Mouse (Mus musculus): ENCODE measurements at regions not wholly inside any gene's neighbourhood (a gene's known extent, or its start where the extent isn't known, plus 50 kb on each side); places are given as distances from the start of the nearest gene placed in this dataset.
A peak's percentile ranks its signal among the peaks of the same experiment; 100 is the strongest.

DNA sequence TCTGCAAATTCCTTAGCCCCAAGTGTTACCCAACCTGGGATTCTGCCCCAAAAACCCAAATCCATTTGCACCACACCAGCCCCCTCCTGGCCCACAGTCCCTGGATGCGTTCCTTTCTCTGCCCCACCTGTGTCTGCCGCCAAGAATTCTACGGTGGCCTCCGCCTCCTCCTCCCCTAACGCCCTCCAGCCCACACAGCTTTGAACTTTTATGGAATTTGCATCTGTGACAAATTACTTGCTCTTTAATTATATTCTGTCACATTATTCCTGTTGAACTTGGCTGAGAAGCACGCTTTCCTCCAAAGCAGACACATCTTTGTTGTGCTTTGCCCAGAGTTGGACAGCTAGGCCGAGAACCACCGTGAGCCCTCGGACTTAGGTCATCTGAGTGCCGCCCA is 131.8 kb upstream of the Cops8 start:
- H3K4me1 ChIP-seq (ENCODE audit: control insufficient read depth in 2 of 2, insufficient read depth in 2 of 2, low read length in 2 of 2, poor library complexity in 1 of 2) = no peaks in the 10 kb centered on the region
- H3K36me3 ChIP-seq (ENCODE audit: control insufficient read depth, insufficient read depth, low read length, poor library complexity, severe bottlenecking) = no peaks in the 10 kb centered on the region
- no peak overlapping the region for H3K9ac ChIP-seq (ENCODE audit: insufficient read depth, low read depth, low read length, poor library complexity, severe bottlenecking)
- no peaks in the 10 kb centered on the region for H3K9me3 ChIP-seq (ENCODE audit: control insufficient read depth, insufficient read depth, low read depth, low read length)
- H3K27ac ChIP-seq (ENCODE audit: insufficient read depth, low read depth, low read length, poor library complexity, severe bottlenecking) = no peak overlapping the region
- TF ChIP-seq MAFK (IDR thresholded peaks at IDR 0.05; ENCODE audit: insufficient read depth, low read depth, low read length) (no peak), CHD2 (IDR thresholded peaks at IDR 0.05; ENCODE audit: low read depth, low read length) (no peak), ZNF384 (IDR thresholded peaks at IDR 0.05; ENCODE audit: low read depth, low read length) (no peak), ZC3H11A (IDR thresholded peaks at IDR 0.05; ENCODE audit: borderline replicate concordance, low read depth, low read length) (no peak), HCFC1 (IDR thresholded peaks at IDR 0.05; ENCODE audit: borderline replicate concordance, insufficient read depth, low read length) (no peak)
- DNase-seq (ENCODE audit: low read depth, low spot score) = no peak
- H3K4me3 ChIP-seq (ENCODE audit: insufficient read depth in 1 of 2, low read depth in 1 of 2, low read length in 2 of 2, poor library complexity in 1 of 2, severe bottlenecking in 1 of 2) = no peak overlapping the region
- in situ Hi-C loops (cut with MboI; ENCODE audit: low sequenced_read_pairs in 2 of 2, unreplicated experiment in 2 of 2) = no loop called here

- TF ChIP-seq CHD2 (IDR thresholded peaks at IDR 0.05; ENCODE audit: low read depth, low read length) (no peak), ZC3H11A (IDR thresholded peaks at IDR 0.05; ENCODE audit: borderline replicate concordance, low read depth, low read length) (0 out of 2 replicates have a peak, but pooled peaks have one; percentile 3)
- Histone ChIP-seq H3K4me3 (ENCODE audit: insufficient read depth in 1 of 2, low read depth in 1 of 2, low read length in 2 of 2, poor library complexity in 1 of 2, severe bottlenecking in 1 of 2) (no peak overlapping the region), H3K9ac (ENCODE audit: insufficient read depth, low read depth, low read length, poor library complexity, severe bottlenecking) (no peak overlapping the region), H3K4me1 (ENCODE audit: control insufficient read depth in 2 of 2, insufficient read depth in 2 of 2, low read length in 2 of 2, poor library complexity in 1 of 2) (no peaks in the 10 kb centered on the region), H3K9me3 (ENCODE audit: control insufficient read depth, insufficient read depth, low read depth, low read length) (no peaks in the 10 kb centered on the region), H3K36me3 (ENCODE audit: control insufficient read depth, insufficient read depth, low read length, poor library complexity, severe bottlenecking) (no peaks in the 10 kb centered on the region), H3K27ac (ENCODE audit: insufficient read depth, low read depth, low read length, poor library complexity, severe bottlenecking) (no peak overlapping the region)
- in situ Hi-C loops (cut with MboI; ENCODE audit: low sequenced_read_pairs in 2 of 2, unreplicated experiment in 2 of 2) = no loop called here
- no peak for DNase-seq (ENCODE audit: low read depth, low spot score)
Observed at GRCm38 (mm10) chr1:90471806-90472205, 131.0 kb upstream of the Cops8 start.

- Histone ChIP-seq H3K9me3 (ENCODE audit: control insufficient read depth, insufficient read depth, low read depth, low read length) (no peaks in the 10 kb centered on the region), H3K27ac (ENCODE audit: insufficient read depth, low read depth, low read length, poor library complexity, severe bottlenecking) (no peak overlapping the region), H3K9ac (ENCODE audit: insufficient read depth, low read depth, low read length, poor library complexity, severe bottlenecking) (no peak overlapping the region), H3K4me3 (ENCODE audit: insufficient read depth in 1 of 2, low read depth in 1 of 2, low read length in 2 of 2, poor library complexity in 1 of 2, severe bottlenecking in 1 of 2) (no peak overlapping the region), H3K36me3 (ENCODE audit: control insufficient read depth, insufficient read depth, low read length, poor library complexity, severe bottlenecking) (no peaks in the 10 kb centered on the region), H3K4me1 (ENCODE audit: control insufficient read depth in 2 of 2, insufficient read depth in 2 of 2, low read length in 2 of 2, poor library complexity in 1 of 2) (no peaks in the 10 kb centered on the region)
- no peak for DNase-seq (ENCODE audit: low read depth, low spot score)
- TF ChIP-seq CHD2 (IDR thresholded peaks at IDR 0.05; ENCODE audit: low read depth, low read length) (no peak), ZC3H11A (IDR thresholded peaks at IDR 0.05; ENCODE audit: borderline replicate concordance, low read depth, low read length) (no peak), ZNF384 (IDR thresholded peaks at IDR 0.05; ENCODE audit: low read depth, low read length) (no peak), MAFK (IDR thresholded peaks at IDR 0.05; ENCODE audit: insufficient read depth, low read depth, low read length) (no peak), HCFC1 (IDR thresholded peaks at IDR 0.05; ENCODE audit: borderline replicate concordance, insufficient read depth, low read length) (no peak)
- in situ Hi-C loops (cut with MboI; ENCODE audit: low sequenced_read_pairs in 2 of 2, unreplicated experiment in 2 of 2) = no loop called here
Observed at GRCm38 (mm10) chr1:90475060-90475813, 127.5 kb upstream of the Cops8 start.

GRCm38 (mm10) chr1:90476556-90477243 is 126.1 kb upstream of the Cops8 start:
- Histone ChIP-seq H3K4me1 (ENCODE audit: control insufficient read depth in 2 of 2, insufficient read depth in 2 of 2, low read length in 2 of 2, poor library complexity in 1 of 2) (no peaks in the 10 kb centered on the region), H3K9me3 (ENCODE audit: control insufficient read depth, insufficient read depth, low read depth, low read length) (no peaks in the 10 kb centered on the region), H3K36me3 (ENCODE audit: control insufficient read depth, insufficient read depth, low read length, poor library complexity, severe bottlenecking) (no peaks in the 10 kb centered on the region), H3K4me3 (ENCODE audit: insufficient read depth in 1 of 2, low read depth in 1 of 2, low read length in 2 of 2, poor library complexity in 1 of 2, severe bottlenecking in 1 of 2) (no peak overlapping the region), H3K9ac (ENCODE audit: insufficient read depth, low read depth, low read length, poor library complexity, severe bottlenecking) (no peak overlapping the region), H3K27ac (ENCODE audit: insufficient read depth, low read depth, low read length, poor library complexity, severe bottlenecking) (no peak overlapping the region)
- no peak for TF ChIP-seq CHD2 (IDR thresholded peaks at IDR 0.05; ENCODE audit: low read depth, low read length)
- TF ChIP-seq HCFC1 (IDR thresholded peaks at IDR 0.05; ENCODE audit: borderline replicate concordance, insufficient read depth, low read length) = no peak
- TF ChIP-seq ZC3H11A (IDR thresholded peaks at IDR 0.05; ENCODE audit: borderline replicate concordance, low read depth, low read length) = no peak
- no peak for DNase-seq (ENCODE audit: low read depth, low spot score)
- in situ Hi-C loops (cut with MboI; ENCODE audit: low sequenced_read_pairs in 2 of 2, unreplicated experiment in 2 of 2) = no loop called here
